Mouse (Mus musculus) leukemia stem cell, adult 10-12 weeks (primary cell): Measurements from ENCODE around the gene Slc29a4. TPM values are rescaled to one million over a fixed set of nuclear protein-coding genes. Genes with fewer than 3 reads are reported as not detected.

Experiments used
- polyA plus RNA-seq: library from polyadenylated mRNA; stranded (reverse); fragments of >175 nt; gene quantifications from 2 replicates; pipeline ENCODE4 v1.2.3, GENCODE M21; 2012; ENCODE audit warnings: low replicate concordance

The Slc29a4 gene
- polyA plus RNA-seq = 3.0 and 3.8 TPM in 2 replicates

GRCm38 (mm10) chr5:142692248-142692647 is at the start of gene Slc29a4:
Gene Slc29a4 (plus strand): TSS chr5:142692512.

Other genes starting within 250 kb of the Slc29a4 start
- 22.3 and 34.2 TPM in 2 replicates for gene Ap5z1, start 228.6 kb upstream of the Slc29a4 start, polyA plus RNA-seq
- not detected in 2 replicates for gene Papolb, start 162.4 kb upstream of the Slc29a4 start, polyA plus RNA-seq
- 0.13 TPM in 1 of 2 replicates, not detected in the other for gene Radil, start 141.4 kb upstream of the Slc29a4 start, polyA plus RNA-seq
- not detected in 2 replicates for gene Mmd2, start 83.7 kb upstream of the Slc29a4 start, polyA plus RNA-seq
- gene Wipi2, start 64.8 kb upstream of the Slc29a4 start, polyA plus RNA-seq = 25.8 and 28.2 TPM in 2 replicates
- 56.3 and 75.5 TPM in 2 replicates for gene Tnrc18, start 125.2 kb downstream of the Slc29a4 start, polyA plus RNA-seq
- gene Fbxl18, start 202.9 kb downstream of the Slc29a4 start, polyA plus RNA-seq = 8.5 and 21.1 TPM in 2 replicates
- 500 and 5,139 TPM in 2 replicates for gene Actb, start 214.2 kb downstream of the Slc29a4 start, polyA plus RNA-seq